Mouse (Mus musculus): ENCODE measurements around the gene Cyb561d2. TPM values are rescaled to one million over a fixed set of nuclear protein-coding genes. Genes with fewer than 3 reads are reported as not detected.
A peak's percentile ranks its signal among the peaks of the same experiment; 100 is the strongest.

Gene Cyb561d2
- polyA plus RNA-seq, 1 experiment from 2014 or later, result 50.1 TPM

GRCm38 (mm10) chr9:107579023-107579900 lies 37.3 kb upstream of the Cyb561d2 start:
- TF ChIP-seq CTCF (IDR thresholded peaks at IDR 0.05; ENCODE audit: low read depth), result no peak
- DNase-seq (ENCODE audit: low spot score), result no peak
- ATAC-seq (replicated peaks; ENCODE audit: low FRiP score, low read depth), result no peak
- 0 out of 2 replicates have a peak overlapping the region, but pooled peaks have one; percentile 8 for H3K9ac ChIP-seq (ENCODE audit: low read depth, low read length)
- H3K27me3 ChIP-seq (ENCODE audit: insufficient read depth, low read length), result no peaks in the 10 kb centered on the region
- H3K36me3 ChIP-seq (ENCODE audit: insufficient read depth, low read length), result peaks cover 12% of the 10 kb centered on the region; the same call in 1 of the 2 replicates
- H3K4me1 ChIP-seq (replicated peaks; ENCODE audit: insufficient read depth, low read length), result peaks cover 20% of the 10 kb centered on the region
- no peak overlapping the region for H3K4me2 ChIP-seq (ENCODE audit: low read length)
- 94% methylated on average over 14 of the region's 14 CpGs for WGBS
- no peak overlapping the region for H3K4me3 ChIP-seq (replicated peaks; ENCODE audit: low read depth, low read length)
- H3K9me3 ChIP-seq (replicated peaks; ENCODE audit: low read length), result no peaks in the 10 kb centered on the region
- H3K27ac ChIP-seq, result peak overlapping the region; percentile 96

- Histone ChIP-seq H3K9me3 (replicated peaks; ENCODE audit: low read length) (no peaks in the 10 kb centered on the region), H3K4me2 (ENCODE audit: low read length) (no peak within 1 kb of the TSS), H3K27me3 (ENCODE audit: insufficient read depth, low read length) (no peaks in the 10 kb centered on the region), H3K4me3 (replicated peaks; ENCODE audit: low read depth, low read length) (no peak within 1 kb of the TSS), H3K4me1 (replicated peaks; ENCODE audit: insufficient read depth, low read length) (peaks cover 20% of the 10 kb centered on the region), H3K9ac (ENCODE audit: low read depth, low read length) (0 out of 2 replicates have a peak within 1 kb of the TSS, but pooled peaks have one; percentile 8), H3K36me3 (ENCODE audit: insufficient read depth, low read length) (peaks cover 12% of the 10 kb centered on the region; the same call in 1 of the 2 replicates), H3K27ac (peak within 1 kb of the TSS; percentile 96)
- no peak for TF ChIP-seq CTCF (IDR thresholded peaks at IDR 0.05; ENCODE audit: low read depth)
- DNase-seq (ENCODE audit: low spot score) (no peak), ATAC-seq (replicated peaks; ENCODE audit: low FRiP score, low read depth) (no peak)
- WGBS, result 81% methylated on average over 3 of the region's 3 CpGs
Observed at GRCm38 (mm10) chr9:107578587-107578986, 36.6 kb upstream of the Cyb561d2 start, which contains the start of gene Naa80. Naa80 (plus strand) TSS chr9:107578887.

- Histone ChIP-seq H3K9ac (ENCODE audit: low read depth, low read length) (no peak overlapping the region), H3K4me2 (ENCODE audit: low read length) (no peak overlapping the region), H3K4me3 (replicated peaks; ENCODE audit: low read depth, low read length) (no peak overlapping the region), H3K9me3 (replicated peaks; ENCODE audit: low read length) (no peaks in the 10 kb centered on the region), H3K36me3 (ENCODE audit: insufficient read depth, low read length) (peaks cover 10% of the 10 kb centered on the region), H3K4me1 (replicated peaks; ENCODE audit: insufficient read depth, low read length) (peaks cover 20% of the 10 kb centered on the region), H3K27ac (no peak overlapping the region), H3K27me3 (ENCODE audit: insufficient read depth, low read length) (no peaks in the 10 kb centered on the region)
- no peak for DNase-seq (ENCODE audit: low spot score)
- ATAC-seq (replicated peaks; ENCODE audit: low FRiP score, low read depth), result no peak
- no peak for TF ChIP-seq CTCF (IDR thresholded peaks at IDR 0.05; ENCODE audit: low read depth)
- 92% methylated on average over 10 of the region's 10 CpGs for WGBS
Observed at GRCm38 (mm10) chr9:107577871-107578270, 35.9 kb upstream of the Cyb561d2 start.

DNA sequence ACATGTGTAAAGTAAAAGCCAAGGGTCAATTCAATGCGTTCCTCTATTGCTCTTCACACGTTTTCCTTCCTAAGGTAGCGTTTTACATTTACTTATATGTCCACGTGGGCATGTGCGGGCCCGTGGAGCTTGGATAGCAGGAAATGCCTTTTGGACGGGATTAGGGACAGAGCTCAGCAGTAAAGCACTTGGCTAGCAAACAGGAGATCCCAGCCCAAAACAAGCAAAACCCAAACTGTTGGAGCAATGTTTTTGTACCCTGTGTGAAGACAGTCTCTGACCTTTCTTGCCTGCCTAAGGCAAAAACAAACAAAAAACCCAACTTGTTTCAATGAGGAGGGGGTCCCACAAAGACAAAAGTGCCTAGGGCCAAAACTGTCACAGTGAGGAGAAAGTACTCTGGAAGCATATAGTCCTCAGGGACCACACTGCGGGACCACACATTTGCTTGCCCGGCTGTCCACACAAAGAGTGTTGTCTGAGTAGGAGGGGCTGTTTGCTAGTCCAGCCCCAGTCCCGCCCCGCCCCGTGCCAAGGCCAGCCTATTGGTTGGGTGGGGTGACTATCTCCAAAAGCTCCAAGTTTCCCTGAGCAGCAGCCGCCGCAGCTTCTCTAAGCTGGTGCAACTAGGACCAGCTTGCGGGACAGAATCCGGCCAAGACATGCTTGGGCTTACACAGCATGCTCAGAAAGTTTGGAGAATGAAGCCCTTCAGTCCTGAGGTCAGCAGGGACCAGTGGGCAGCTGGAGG lies 34.5 kb upstream of the Cyb561d2 start, which contains the start of gene Hyal1:
Gene Hyal1 (plus strand): TSS at position 571 of the 751 bp plus-strand sequence.
- peak; percentile 94 for DNase-seq (ENCODE audit: low spot score)
- peak within 1 kb of the TSS; percentile 70 for H3K27ac ChIP-seq
- no peaks in the 10 kb centered on the region for H3K27me3 ChIP-seq (ENCODE audit: insufficient read depth, low read length)
- ATAC-seq (replicated peaks; ENCODE audit: low FRiP score, low read depth), result peak; percentile 67
- H3K36me3 ChIP-seq (ENCODE audit: insufficient read depth, low read length), result peaks cover 24% of the 10 kb centered on the region
- no peaks in the 10 kb centered on the region for H3K9me3 ChIP-seq (replicated peaks; ENCODE audit: low read length)
- H3K4me1 ChIP-seq (replicated peaks; ENCODE audit: insufficient read depth, low read length), result peaks cover 17% of the 10 kb centered on the region
- 14% methylated on average over 16 of the region's 16 CpGs for WGBS
- peak within 1 kb of the TSS; percentile 40 for H3K9ac ChIP-seq (ENCODE audit: low read depth, low read length)
- peak within 1 kb of the TSS; percentile 27 for H3K4me3 ChIP-seq (replicated peaks; ENCODE audit: low read depth, low read length)
- peak within 1 kb of the TSS; percentile 54 for H3K4me2 ChIP-seq (ENCODE audit: low read length)
- TF ChIP-seq CTCF (IDR thresholded peaks at IDR 0.05; ENCODE audit: low read depth), result no peak

DNA sequence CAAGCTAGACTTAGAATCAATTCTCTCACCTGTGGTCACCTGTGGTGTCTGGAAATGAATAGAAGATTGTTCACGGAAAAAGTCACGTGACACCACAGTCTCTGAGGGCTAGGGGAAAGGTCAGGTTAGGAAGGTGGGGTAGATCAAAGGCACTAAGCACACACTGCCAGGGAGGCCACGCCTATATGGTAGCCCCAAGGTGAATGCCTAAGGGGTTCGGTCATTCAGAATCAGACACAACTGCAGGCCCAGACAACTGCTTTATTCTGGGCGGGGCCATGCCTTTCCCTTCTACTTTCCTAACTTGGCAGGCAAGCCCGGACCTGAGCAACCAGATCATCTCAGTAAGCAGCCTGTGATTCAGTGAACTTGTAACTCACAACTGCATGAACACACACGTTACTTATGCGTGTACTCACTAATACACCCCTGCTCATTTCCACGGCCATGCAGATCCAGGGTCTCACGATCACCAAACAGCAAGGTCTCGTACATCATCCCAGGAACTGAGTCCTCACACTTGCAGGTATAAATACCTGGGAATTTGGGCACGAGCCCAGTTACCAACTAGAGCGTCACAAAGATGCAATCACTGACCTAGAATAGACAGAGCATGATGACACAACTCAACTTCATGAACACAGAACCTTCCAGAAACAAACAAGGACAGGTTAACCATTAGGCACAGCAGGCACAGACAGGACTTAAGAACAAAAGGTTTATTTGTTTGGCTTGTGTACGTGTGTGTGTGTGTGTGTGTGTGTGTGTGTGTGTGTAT lies 33.8 kb upstream of the Cyb561d2 start:
- TF ChIP-seq CTCF (IDR thresholded peaks at IDR 0.05; ENCODE audit: low read depth), result no peak
- ATAC-seq (replicated peaks; ENCODE audit: low FRiP score, low read depth) (no peak), DNase-seq (ENCODE audit: low spot score) (no peak)
- no peaks in the 10 kb centered on the region for H3K27me3 ChIP-seq (ENCODE audit: insufficient read depth, low read length)
- no peak overlapping the region for H3K4me3 ChIP-seq (replicated peaks; ENCODE audit: low read depth, low read length)
- H3K27ac ChIP-seq, result peak overlapping the region; percentile 70
- peaks cover 25% of the 10 kb centered on the region for H3K36me3 ChIP-seq (ENCODE audit: insufficient read depth, low read length)
- H3K4me2 ChIP-seq (ENCODE audit: low read length), result no peak overlapping the region
- H3K4me1 ChIP-seq (replicated peaks; ENCODE audit: insufficient read depth, low read length), result peaks cover 24% of the 10 kb centered on the region
- H3K9me3 ChIP-seq (replicated peaks; ENCODE audit: low read length), result no peaks in the 10 kb centered on the region
- WGBS, result 77% methylated on average over 14 of the region's 14 CpGs
- no peak overlapping the region for H3K9ac ChIP-seq (ENCODE audit: low read depth, low read length)

Data from kidney, postnatal 0 days (tissue).